Mouse (Mus musculus) adrenal gland, postnatal 14 days (tissue): ENCODE results near the gene Gm6583. TPM values are rescaled to one million over a fixed set of nuclear protein-coding genes. Genes with fewer than 3 reads are reported as not detected.
A peak's percentile ranks its signal among the peaks of the same experiment; 100 is the strongest.

ENCODE experiments used
- DNase-seq: peaks from one replicate; pipeline ENCODE4 v3.0.0; 2021; ENCODE audit warnings: mixed read lengths
- total RNA-seq: library from RNA; stranded (reverse); gene quantifications from 2 replicates; pipeline ENCODE4 v1.2.3, GENCODE M21; 2021

The Gm6583 gene
- total RNA-seq, 1 experiment from 2014 or later, result not detected

GRCm38 (mm10) chr5:112367929-112368328, 12.1 kb upstream of the Gm6583 start:
- no peak for DNase-seq

DNA sequence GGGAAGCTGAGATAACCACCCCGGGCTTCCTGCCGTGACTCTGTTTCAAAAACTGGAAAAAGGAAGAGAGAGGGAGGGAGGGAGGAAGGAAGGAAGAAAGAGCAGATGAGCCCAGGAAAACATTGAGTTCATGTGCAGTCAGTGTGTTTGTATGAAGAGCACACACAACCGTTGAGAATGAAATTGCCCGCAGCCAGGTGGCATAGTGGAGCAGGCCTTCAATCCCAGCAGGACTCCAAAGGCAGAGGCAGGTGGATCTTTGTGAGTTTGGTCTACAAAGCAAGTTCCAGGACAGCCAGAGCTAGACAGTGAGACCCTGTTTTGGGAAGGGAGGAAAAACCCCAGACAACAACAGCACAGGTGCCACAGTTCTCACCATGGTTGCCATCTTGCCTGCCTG, 11.5 kb upstream of the Gm6583 start:
- no peak for DNase-seq

DNA sequence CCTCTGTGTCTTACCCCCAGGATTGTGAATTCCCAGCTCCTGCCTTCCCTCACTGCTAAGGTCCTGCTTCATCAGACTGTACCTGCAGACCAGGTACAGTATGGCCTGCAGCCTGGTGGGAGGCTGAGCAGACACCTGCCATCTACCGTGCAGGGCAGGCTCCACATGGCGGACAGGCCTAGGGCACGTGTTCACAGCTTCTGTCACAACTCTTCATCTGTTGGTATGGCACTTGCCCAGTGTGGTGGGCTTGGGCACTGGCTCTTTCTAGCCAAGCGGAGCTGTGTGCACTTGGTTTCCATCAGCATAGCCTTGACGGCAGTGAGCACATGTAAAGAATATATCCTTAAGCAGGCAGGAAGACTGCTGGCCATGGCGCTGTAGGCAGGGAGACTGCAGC, 11.0 kb upstream of the Gm6583 start:
- DNase-seq, result no peak

DNA sequence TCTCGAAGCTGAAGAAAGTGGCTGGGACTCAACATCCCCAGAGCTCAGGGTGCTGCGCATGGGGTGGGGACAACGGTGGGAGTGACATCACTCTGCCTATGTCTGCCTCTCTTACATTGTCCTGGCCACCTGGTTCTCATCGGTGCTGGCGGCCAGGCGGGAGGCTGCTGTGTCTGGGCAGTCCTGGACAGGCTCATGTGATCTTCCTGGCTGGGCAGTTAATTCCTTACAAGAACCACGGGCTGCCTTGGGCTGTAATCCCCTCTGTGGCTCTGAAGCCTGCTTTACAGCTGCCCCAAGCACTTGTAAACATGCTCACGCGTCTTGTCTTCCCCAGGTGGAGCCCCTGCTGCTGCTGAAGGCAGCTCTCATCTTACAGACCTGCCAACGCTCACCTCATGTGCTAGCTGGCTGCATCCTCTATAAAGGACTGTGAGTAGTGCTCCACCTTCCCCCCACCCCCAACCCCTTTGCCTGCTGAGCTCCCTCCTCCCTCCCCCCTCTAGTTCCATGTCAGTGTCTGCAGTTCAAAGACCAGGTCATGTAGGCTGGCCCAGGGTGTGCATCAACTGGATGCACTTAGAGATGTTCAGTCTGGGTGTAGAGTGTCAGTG, 8.5 kb upstream of the Gm6583 start:
- no peak for DNase-seq

DNA sequence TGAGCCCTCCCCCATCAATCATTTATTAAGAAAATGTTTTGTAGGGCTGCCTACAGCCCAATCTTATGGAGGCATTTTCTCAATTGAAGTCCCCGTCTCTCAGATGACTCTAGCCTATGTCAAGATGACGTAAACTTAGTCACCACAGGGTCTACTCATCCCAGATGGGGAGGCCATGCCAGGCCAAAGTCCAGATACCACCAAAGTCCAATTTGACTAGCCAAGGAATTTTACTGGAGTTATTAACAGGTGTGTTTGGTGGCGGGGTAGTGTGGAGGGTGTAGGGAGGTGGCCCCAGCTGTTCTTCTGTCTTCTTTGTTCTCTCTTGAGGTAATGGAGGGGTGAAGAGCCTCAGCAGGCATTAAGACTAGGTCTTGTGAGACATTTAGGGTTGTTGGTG, 4.2 kb upstream of the Gm6583 start:
- DNase-seq, result no peak

DNA sequence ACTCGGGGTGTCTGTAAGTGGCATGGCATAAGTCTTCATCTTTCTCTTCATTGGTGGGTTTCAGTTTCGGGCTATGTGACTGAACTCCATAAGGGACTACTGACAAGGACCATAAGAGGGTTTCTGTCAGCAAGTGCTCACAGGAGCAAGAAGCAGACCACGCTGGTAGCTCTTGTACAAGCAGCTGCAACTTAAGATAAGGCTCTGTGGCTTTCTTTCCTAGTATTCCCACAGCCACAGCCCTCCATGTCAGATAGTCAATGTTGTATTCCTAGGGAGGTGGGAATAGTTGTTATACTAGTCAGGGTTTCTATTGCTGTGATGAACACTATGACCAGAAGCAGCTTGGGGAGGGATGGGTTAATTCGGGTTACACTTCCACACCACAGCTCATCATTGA, 3.7 kb upstream of the Gm6583 start:
- no peak for DNase-seq

- DNase-seq, result no peak
Measured at GRCm38 (mm10) chr5:112356322-112356721, 489 bp upstream of the Gm6583 start.

DNA sequence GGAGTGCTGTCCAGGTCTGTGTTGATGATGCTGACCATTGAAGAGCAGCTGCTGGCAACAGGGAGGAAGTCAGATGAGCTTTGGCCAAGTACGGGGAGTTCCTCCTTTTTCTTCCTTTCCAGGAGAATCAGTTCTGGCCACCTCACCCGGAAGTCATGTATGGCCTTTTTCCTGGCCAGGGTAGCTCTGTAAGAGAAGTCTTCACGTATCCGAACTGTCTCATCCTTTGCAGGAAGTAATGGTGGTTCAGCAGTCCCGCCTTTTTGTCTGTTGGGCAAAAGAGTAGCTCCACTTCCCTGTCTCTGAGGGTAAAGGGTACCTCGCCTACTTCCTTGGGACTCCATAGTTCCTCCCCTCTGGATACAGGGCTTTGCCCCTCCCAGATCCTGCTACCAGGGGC, 340 bp downstream of the Gm6583 start:
- DNase-seq, result no peak

GRCm38 (mm10) chr5:112349169-112349568, 6.7 kb downstream of the Gm6583 start:
- no peak for DNase-seq

GRCm38 (mm10) chr5:112346211-112346965, 9.4 kb downstream of the Gm6583 start:
- no peak for DNase-seq

- DNase-seq, result no peak
Measured at GRCm38 (mm10) chr5:112344092-112344960, 11.5 kb downstream of the Gm6583 start.

GRCm38 (mm10) chr5:112343205-112343595, 12.6 kb downstream of the Gm6583 start:
- peak; percentile 79 for DNase-seq

- peak; percentile 92 for DNase-seq
Measured at GRCm38 (mm10) chr5:112342463-112343204, 13.2 kb downstream of the Gm6583 start, which contains the start of the genes Srrd and Hps4. Srrd (minus strand) TSS chr5:112343040. Hps4 (plus strand) TSS chr5:112343083.

DNA sequence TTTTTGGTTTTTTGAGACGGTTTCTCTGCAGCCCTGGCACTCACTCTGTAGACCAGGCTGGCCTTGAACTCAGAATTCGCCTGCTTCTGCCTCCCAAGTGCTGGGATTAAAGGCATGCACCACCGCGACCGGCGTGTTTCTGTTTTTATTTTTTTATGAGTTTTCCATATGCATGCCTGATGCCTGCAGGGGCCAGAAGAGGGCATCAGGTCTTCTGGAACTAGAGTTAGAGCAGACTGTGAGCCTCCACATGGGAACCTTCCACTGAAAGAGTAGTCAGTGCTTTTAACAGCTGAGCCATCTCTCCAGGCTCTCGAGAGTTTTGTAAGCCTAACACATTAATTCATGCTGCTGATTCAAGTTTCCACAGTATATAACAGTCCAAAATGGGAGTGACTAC, 16.6 kb downstream of the Gm6583 start:
- no peak for DNase-seq

GRCm38 (mm10) chr5:112337004-112337403, 18.8 kb downstream of the Gm6583 start:
- no peak for DNase-seq

DNA sequence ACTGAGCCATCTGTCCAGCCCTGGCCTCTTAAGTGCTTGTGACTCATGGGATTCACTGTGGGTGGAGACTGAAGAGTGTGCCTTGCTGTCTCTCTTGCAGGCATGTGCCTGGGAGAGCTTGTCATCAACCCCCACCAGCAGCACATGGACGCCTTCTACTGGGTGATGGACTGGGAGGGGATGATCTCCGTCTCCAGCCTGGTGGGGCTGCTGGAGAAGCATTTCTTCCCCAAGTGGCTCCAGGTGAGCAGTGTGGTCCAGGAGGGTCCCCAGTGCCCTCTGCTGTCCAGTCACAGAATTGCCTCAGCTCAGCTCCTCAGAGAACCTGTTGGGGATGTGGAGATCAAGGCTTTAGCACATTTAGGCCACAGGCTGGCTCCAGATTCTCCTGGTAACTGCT, 20.4 kb downstream of the Gm6583 start:
- peak; percentile 66 for DNase-seq

GRCm38 (mm10) chr5:112329805-112330564, 25.8 kb downstream of the Gm6583 start:
- DNase-seq, result no peak

DNA sequence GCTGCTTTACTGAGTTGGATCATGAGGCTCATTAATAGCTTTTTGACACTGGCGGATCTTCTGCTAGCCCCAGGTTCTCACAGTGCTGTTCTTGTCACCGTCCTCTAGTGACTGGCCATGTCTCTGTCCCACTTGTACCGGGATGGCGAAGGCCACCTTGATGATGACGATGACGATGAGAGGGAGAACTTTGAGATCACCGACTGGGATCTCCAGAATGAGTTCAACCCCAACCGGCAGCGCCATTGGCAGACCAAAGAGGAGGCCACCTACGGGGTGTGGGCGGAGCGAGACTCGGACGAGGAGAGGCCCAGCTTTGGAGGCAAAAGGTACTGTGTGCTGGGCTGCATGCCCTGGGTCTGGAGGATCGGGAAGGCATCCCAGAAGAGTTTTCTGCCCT, 28.0 kb downstream of the Gm6583 start:
- no peak for DNase-seq

DNA sequence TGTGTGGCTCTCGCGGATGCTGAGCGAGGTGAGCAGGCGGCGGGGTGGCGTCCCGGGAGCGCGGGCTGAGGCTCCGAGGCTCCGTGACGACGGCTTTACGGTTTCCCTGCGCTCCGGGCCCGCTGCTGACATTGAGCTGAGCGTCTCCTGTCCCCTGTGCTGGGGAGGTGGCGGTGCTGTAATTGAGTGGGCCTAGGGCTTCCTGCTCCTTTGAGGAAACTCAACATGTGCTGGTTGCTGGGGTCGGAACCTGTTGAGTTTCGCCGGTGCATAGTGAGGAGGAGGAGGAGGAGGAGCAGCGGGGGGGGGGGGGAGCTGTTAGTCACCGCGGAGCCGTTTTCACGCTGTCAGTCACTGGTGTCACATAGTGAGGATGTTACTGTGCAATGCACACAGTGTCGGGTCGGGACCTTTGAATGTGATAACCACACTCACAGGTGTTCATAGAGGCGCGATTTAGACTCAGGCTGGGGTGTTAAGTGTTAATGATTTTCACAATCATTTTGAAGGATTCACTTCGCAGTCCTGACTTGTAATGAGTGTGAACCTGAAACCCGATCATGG, 29.3 kb downstream of the Gm6583 start:
- no peak for DNase-seq

DNA sequence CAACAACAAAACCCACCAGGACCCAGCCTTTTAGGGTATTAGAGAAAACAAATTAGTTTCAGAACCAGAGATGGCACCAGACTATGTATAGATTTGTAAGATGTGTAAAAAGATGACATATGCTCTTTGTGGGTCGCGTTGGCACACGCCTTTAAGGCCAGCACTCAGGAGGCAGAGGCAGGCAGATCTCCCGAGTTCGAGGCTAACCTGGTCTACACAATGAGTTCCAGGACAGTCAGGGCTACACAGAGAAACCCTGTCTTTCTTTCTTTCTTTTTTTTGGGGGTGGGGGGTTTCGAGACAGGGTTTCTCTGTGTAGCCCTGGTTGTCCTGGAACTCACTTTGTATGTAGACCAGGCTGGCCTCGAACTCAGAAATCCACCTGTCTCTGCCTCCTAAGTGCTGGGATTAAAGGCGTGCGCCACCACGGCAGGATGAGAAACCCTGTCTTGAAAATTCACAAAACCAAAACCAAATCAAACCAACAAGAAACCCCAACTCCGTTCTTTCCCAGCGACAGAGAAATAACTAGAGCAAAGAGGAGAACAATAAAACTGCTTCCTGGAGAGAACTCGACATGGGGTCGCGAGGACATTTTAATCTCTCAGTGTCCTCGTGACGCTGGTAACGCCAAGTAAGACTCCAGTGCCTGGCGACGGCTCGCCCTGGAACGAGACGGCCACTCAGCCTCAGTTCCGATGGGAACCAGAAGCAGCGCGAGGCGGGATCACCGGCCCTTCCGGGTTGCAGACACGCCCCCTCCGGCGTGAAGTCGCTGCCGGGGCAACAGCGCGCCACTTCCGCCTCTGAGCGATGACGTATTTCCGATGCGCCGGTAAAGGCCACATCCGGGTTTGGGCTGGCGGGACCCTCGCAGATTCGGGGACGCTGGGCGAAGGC, 30.0 kb downstream of the Gm6583 start, which contains the start of gene Tfip11:
TSS of gene Tfip11 (plus strand) at position 813 of the 900 bp plus-strand sequence.
- DNase-seq, result peak; percentile 98
